Mouse (Mus musculus) neural tube, embryonic 12.5 days (tissue): Measurements from ENCODE around the gene Nos1. TPM values are rescaled to one million over a fixed set of nuclear protein-coding genes. Genes with fewer than 3 reads are reported as not detected.
A peak's percentile ranks its signal among the peaks of the same experiment; 100 is the strongest.

ENCODE experiments used
- ATAC-seq: fragments of 200-750 bp; cut with Nextera tagmentation; 2 replicates; pipeline ENCODE4 v1.8.0; 2017; ENCODE audit warnings: low read depth, mild to moderate bottlenecking, moderate TSS enrichment, moderate library complexity; ENCODE audit not compliant: low FRiP score
- H3K27ac ChIP-seq: fragments of 300-500 bp; sonication (generic); 2 replicates; pipeline ENCODE4 v1.5.1; 2016
- H3K27me3 ChIP-seq: fragments of 300-500 bp; sonication (generic); replicated peaks from 2 replicates; pipeline ENCODE4 v1.6.1; 2016; ENCODE audit warnings: mild to moderate bottlenecking
- H3K36me3 ChIP-seq: fragments of 300-500 bp; sonication (generic); 2 replicates; pipeline ENCODE4 v1.6.1; 2016; ENCODE audit warnings: mild to moderate bottlenecking
- H3K4me1 ChIP-seq: fragments of 300-500 bp; sonication (generic); 2 replicates; pipeline ENCODE4 v1.6.1; 2016
- H3K4me2 ChIP-seq: fragments of 300-500 bp; sonication (generic); replicated peaks from 2 replicates; pipeline ENCODE4 v1.6.1; 2016; ENCODE audit warnings: mild to moderate bottlenecking
- H3K4me3 ChIP-seq: fragments of 300-500 bp; sonication (generic); 2 replicates; pipeline ENCODE4 v1.5.1; 2016
- H3K9ac ChIP-seq: fragments of 300-500 bp; sonication (generic); 2 replicates; pipeline ENCODE4 v1.6.1; 2016; ENCODE audit warnings: mild to moderate bottlenecking
- H3K9me3 ChIP-seq: fragments of 300-500 bp; sonication (generic); 2 replicates; pipeline ENCODE4 v1.6.1; 2016; ENCODE audit warnings: mild to moderate bottlenecking
- WGBS: fragments of 180-500 bp; shearing (Covaris S2); methylation state at CpG from one replicate; pipeline ENCODE4 v1.1.7; 2016; 5-methylcytosine and 5-hydroxymethylcytosine counted together
- polyA plus RNA-seq: library from polyadenylated mRNA; unstranded; fragments of >200 nt; fragmentation: Nextera tagmentation; extraction: Ambion mirVana; gene quantifications from 2 replicates; pipeline ENCODE4 v1.2.1, GENCODE M21; 2016

Nos1 gene
- polyA plus RNA-seq, 1 experiment from 2014 or later, result 1.1 TPM

- no peak for ATAC-seq
- WGBS, result 85% methylated on average over 8 of the region's 8 CpGs
These were observed 158.6 kb downstream of the Nos1 start for GRCm38 (mm10) chr5:117939402-117939801.

GRCm38 (mm10) chr5:117941552-117941951, 160.7 kb downstream of the Nos1 start:
- Histone ChIP-seq H3K27me3 (no peaks in the 10 kb centered on the region), H3K4me3 (no peak overlapping the region), H3K27ac (no peak overlapping the region), H3K9ac (no peak overlapping the region), H3K36me3 (no peaks in the 10 kb centered on the region), H3K9me3 (no peaks in the 10 kb centered on the region), H3K4me1 (0 out of 2 replicates have a peak, but pooled peaks cover 7% of the 10 kb centered on the region), H3K4me2 (no peak overlapping the region)
- WGBS, result 82% methylated on average over 3 of the region's 3 CpGs
- ATAC-seq, result no peak

More at GRCm38 (mm10) chr5:117939402-117939801, 158.6 kb downstream of the Nos1 start:
- Histone ChIP-seq H3K4me2 (no peak overlapping the region), H3K27ac (no peak overlapping the region), H3K4me3 (no peak overlapping the region), H3K4me1 (0 out of 2 replicates have a peak, but pooled peaks cover 7% of the 10 kb centered on the region), H3K9me3 (no peaks in the 10 kb centered on the region), H3K9ac (no peak overlapping the region), H3K36me3 (no peaks in the 10 kb centered on the region), H3K27me3 (no peaks in the 10 kb centered on the region)

- H3K9me3 ChIP-seq, result no peaks in the 10 kb centered on the region
- no peaks in the 10 kb centered on the region for H3K27me3 ChIP-seq
- ATAC-seq, result no peak
- no peak overlapping the region for H3K4me3 ChIP-seq
- no peak overlapping the region for H3K27ac ChIP-seq
- H3K9ac ChIP-seq, result no peak overlapping the region
- no peaks in the 10 kb centered on the region; the same call in 1 of the 2 replicates for H3K4me1 ChIP-seq
- WGBS, result 36% methylated on average over 4 of the region's 4 CpGs
- no peak overlapping the region for H3K4me2 ChIP-seq
- no peaks in the 10 kb centered on the region for H3K36me3 ChIP-seq
These were observed 165.8 kb downstream of the Nos1 start for GRCm38 (mm10) chr5:117946605-117947004.

GRCm38 (mm10) chr5:117949393-117949792, 168.6 kb downstream of the Nos1 start:
- no peaks in the 10 kb centered on the region; the same call in 1 of the 2 replicates for H3K4me1 ChIP-seq
- no peaks in the 10 kb centered on the region for H3K27me3 ChIP-seq
- WGBS, result 60% methylated on average over 10 of the region's 10 CpGs
- peak overlapping the region; percentile 17; the same call in 1 of the 2 replicates for H3K4me2 ChIP-seq
- no peak overlapping the region for H3K9ac ChIP-seq
- H3K4me3 ChIP-seq, result no peak overlapping the region
- no peak for ATAC-seq
- no peaks in the 10 kb centered on the region for H3K36me3 ChIP-seq
- no peaks in the 10 kb centered on the region for H3K9me3 ChIP-seq
- H3K27ac ChIP-seq, result no peak overlapping the region

GRCm38 (mm10) chr5:117953893-117954292, 173.1 kb downstream of the Nos1 start:
- WGBS, result 83% methylated on average over 12 of the region's 12 CpGs
- Histone ChIP-seq H3K4me3 (no peak overlapping the region), H3K9me3 (no peaks in the 10 kb centered on the region), H3K36me3 (no peaks in the 10 kb centered on the region), H3K4me1 (no peaks in the 10 kb centered on the region; the same call in 1 of the 2 replicates), H3K27me3 (no peaks in the 10 kb centered on the region), H3K27ac (no peak overlapping the region), H3K9ac (no peak overlapping the region), H3K4me2 (no peak overlapping the region)
- no peak for ATAC-seq

- H3K36me3 ChIP-seq, result no peaks in the 10 kb centered on the region
- WGBS, result 81% methylated on average over 1 of the region's 1 CpGs
- H3K4me3 ChIP-seq, result no peak overlapping the region
- H3K9ac ChIP-seq, result no peak overlapping the region
- no peak for ATAC-seq
- H3K9me3 ChIP-seq, result no peaks in the 10 kb centered on the region
- no peak overlapping the region for H3K27ac ChIP-seq
- H3K27me3 ChIP-seq, result no peaks in the 10 kb centered on the region
- no peaks in the 10 kb centered on the region; the same call in 1 of the 2 replicates for H3K4me1 ChIP-seq
- no peak overlapping the region for H3K4me2 ChIP-seq
These were observed 173.6 kb downstream of the Nos1 start for GRCm38 (mm10) chr5:117954429-117954828.

GRCm38 (mm10) chr5:117955675-117956420, 175.0 kb downstream of the Nos1 start:
- H3K4me2 ChIP-seq, result no peak overlapping the region
- H3K27ac ChIP-seq, result no peak overlapping the region
- no peaks in the 10 kb centered on the region for H3K27me3 ChIP-seq
- H3K9ac ChIP-seq, result no peak overlapping the region
- no peaks in the 10 kb centered on the region for H3K36me3 ChIP-seq
- no peak for ATAC-seq
- no peak overlapping the region for H3K4me3 ChIP-seq
- no peaks in the 10 kb centered on the region for H3K9me3 ChIP-seq
- WGBS, result 40% methylated on average over 10 of the region's 10 CpGs
- H3K4me1 ChIP-seq, result no peaks in the 10 kb centered on the region

GRCm38 (mm10) chr5:117964750-117965149, 183.9 kb downstream of the Nos1 start:
- Histone ChIP-seq H3K9ac (no peak overlapping the region), H3K36me3 (no peaks in the 10 kb centered on the region), H3K4me1 (no peaks in the 10 kb centered on the region), H3K4me2 (no peak overlapping the region), H3K4me3 (no peak overlapping the region), H3K27ac (no peak overlapping the region), H3K9me3 (no peaks in the 10 kb centered on the region), H3K27me3 (no peaks in the 10 kb centered on the region)
- ATAC-seq, result no peak
- WGBS, result 58% methylated on average over 9 of the region's 9 CpGs

- H3K9ac ChIP-seq, result no peak overlapping the region
- 75% methylated on average over 9 of the region's 9 CpGs for WGBS
- no peaks in the 10 kb centered on the region for H3K9me3 ChIP-seq
- no peak overlapping the region for H3K4me3 ChIP-seq
- H3K4me2 ChIP-seq, result no peak overlapping the region
- no peaks in the 10 kb centered on the region for H3K36me3 ChIP-seq
- no peaks in the 10 kb centered on the region for H3K4me1 ChIP-seq
- ATAC-seq, result no peak
- no peak overlapping the region for H3K27ac ChIP-seq
- no peaks in the 10 kb centered on the region for H3K27me3 ChIP-seq
These were observed 186.1 kb downstream of the Nos1 start for GRCm38 (mm10) chr5:117966956-117967355.

GRCm38 (mm10) chr5:117967659-117968069, 186.8 kb downstream of the Nos1 start:
- no peaks in the 10 kb centered on the region for H3K4me1 ChIP-seq
- no peak overlapping the region for H3K9ac ChIP-seq
- no peaks in the 10 kb centered on the region for H3K9me3 ChIP-seq
- ATAC-seq, result no peak
- WGBS, result 65% methylated on average over 4 of the region's 4 CpGs
- no peak overlapping the region for H3K4me2 ChIP-seq
- no peak overlapping the region for H3K27ac ChIP-seq
- no peak overlapping the region for H3K4me3 ChIP-seq
- H3K27me3 ChIP-seq, result no peaks in the 10 kb centered on the region
- H3K36me3 ChIP-seq, result no peaks in the 10 kb centered on the region

GRCm38 (mm10) chr5:117969681-117970427, 189.0 kb downstream of the Nos1 start:
- H3K9ac ChIP-seq, result no peak overlapping the region
- H3K4me1 ChIP-seq, result no peaks in the 10 kb centered on the region
- H3K36me3 ChIP-seq, result no peaks in the 10 kb centered on the region
- no peak overlapping the region for H3K4me3 ChIP-seq
- H3K9me3 ChIP-seq, result no peaks in the 10 kb centered on the region
- H3K4me2 ChIP-seq, result no peak overlapping the region
- no peaks in the 10 kb centered on the region for H3K27me3 ChIP-seq
- 93% methylated on average over 10 of the region's 10 CpGs for WGBS
- H3K27ac ChIP-seq, result no peak overlapping the region
- ATAC-seq, result no peak

- WGBS, result 23% methylated on average over 19 of the region's 19 CpGs
- Histone ChIP-seq H3K27me3 (no peaks in the 10 kb centered on the region), H3K36me3 (peaks cover 20% of the 10 kb centered on the region), H3K4me1 (peaks cover 24% of the 10 kb centered on the region), H3K4me2 (peak overlapping the region; percentile 81), H3K27ac (no peak overlapping the region), H3K9ac (peak overlapping the region; percentile 98; the same call in 1 of the 2 replicates), H3K9me3 (no peaks in the 10 kb centered on the region), H3K4me3 (peak overlapping the region; percentile 99)
- ATAC-seq, result no peak
These were observed 195.4 kb downstream of the Nos1 start for GRCm38 (mm10) chr5:117976263-117976656.
